Mouse (Mus musculus) liver, embryonic 11.5 days (tissue): ENCODE measurements around the gene Adcy9. TPM values are rescaled to one million over a fixed set of nuclear protein-coding genes. Genes with fewer than 3 reads are reported as not detected.

ENCODE experiments used
- ATAC-seq: fragments of 200-750 bp; cut with Nextera tagmentation; replicated peaks from 2 replicates; pipeline ENCODE4 v1.8.0; 2017; ENCODE audit warnings: moderate number of reproducible peaks, mild to moderate bottlenecking, moderate TSS enrichment, moderate library complexity; ENCODE audit not compliant: low FRiP score
- DNase-seq: peaks from one replicate; pipeline ENCODE4 v3.0.0-alpha.2; 2017; ENCODE audit warnings: low spot score
- H3K27ac ChIP-seq: fragments of 300-500 bp; sonication (generic); 2 replicates; pipeline ENCODE4 v1.5.1; 2014; ENCODE audit warnings: mild to moderate bottlenecking, low read depth, low read length, control low read depth
- H3K27me3 ChIP-seq: fragments of 300-500 bp; sonication (generic); replicated peaks from 2 replicates; pipeline ENCODE4 v1.6.1; 2014; ENCODE audit warnings: low read length, mixed read lengths; ENCODE audit not compliant: control insufficient read depth, insufficient read depth
- H3K36me3 ChIP-seq: fragments of 300-500 bp; sonication (generic); 2 replicates; pipeline ENCODE4 v1.6.1; 2014; ENCODE audit warnings: mild to moderate bottlenecking, low read length, moderate library complexity, mixed read lengths; ENCODE audit not compliant: control insufficient read depth, insufficient read depth
- H3K4me1 ChIP-seq: fragments of 300-500 bp; sonication (generic); replicated peaks from 2 replicates; pipeline ENCODE4 v1.6.1; 2014; ENCODE audit warnings: low read length, mixed read lengths; ENCODE audit not compliant: control insufficient read depth, insufficient read depth
- H3K4me2 ChIP-seq: fragments of 300-500 bp; sonication (generic); 2 replicates; pipeline ENCODE4 v1.6.1; 2014; ENCODE audit warnings: mild to moderate bottlenecking, control low read depth, moderate library complexity
- H3K4me3 ChIP-seq: fragments of 300-500 bp; sonication (generic); 2 replicates; pipeline ENCODE4 v1.5.1; 2014; ENCODE audit warnings: low read depth, low read length, control low read depth
- H3K9ac ChIP-seq: fragments of 300-500 bp; sonication (generic); 2 replicates; pipeline ENCODE4 v1.6.1; 2014; ENCODE audit warnings: low read depth, low read length, control low read depth
- H3K9me3 ChIP-seq: fragments of 300-500 bp; sonication (generic); 2 replicates; pipeline ENCODE4 v1.6.1; 2016; ENCODE audit warnings: low read length, inconsistent platforms, mixed read lengths; ENCODE audit not compliant: control insufficient read depth
- WGBS: fragments of 180-500 bp; shearing (Covaris S2); extraction: QIAGEN DNeasy Blood & Tissue Kit; methylation state at CpG from one replicate; pipeline ENCODE4 v1.1.7; 2014; 5-methylcytosine and 5-hydroxymethylcytosine counted together
- polyA plus RNA-seq: library from polyadenylated mRNA; unstranded; fragments of >200 nt; fragmentation: Nextera tagmentation; extraction: Ambion mirVana; gene quantifications from 2 replicates; pipeline ENCODE4 v1.2.1, GENCODE M21; 2014

Adcy9 gene
- polyA plus RNA-seq, 1 experiment from 2014 or later: 1.6 TPM

GRCm38 (mm10) chr16:4401109-4401508 is 19.2 kb downstream of the Adcy9 start:
- no peaks in the 10 kb centered on the region for H3K36me3 ChIP-seq
- H3K4me3 ChIP-seq: no peak overlapping the region
- H3K9me3 ChIP-seq: no peaks in the 10 kb centered on the region
- no peak for ATAC-seq
- no peaks in the 10 kb centered on the region for H3K27me3 ChIP-seq
- peaks cover 13% of the 10 kb centered on the region; the same call in 1 of the 2 replicates for H3K4me1 ChIP-seq
- H3K27ac ChIP-seq: no peak overlapping the region
- DNase-seq: no peak
- H3K9ac ChIP-seq: no peak overlapping the region
- no peak overlapping the region for H3K4me2 ChIP-seq
- WGBS: 58% methylated on average over 1 of the region's 1 CpGs

- Histone ChIP-seq H3K27ac (no peak overlapping the region), H3K9ac (no peak overlapping the region), H3K27me3 (no peaks in the 10 kb centered on the region), H3K9me3 (no peaks in the 10 kb centered on the region), H3K4me1 (peaks cover 6% of the 10 kb centered on the region; the same call in 1 of the 2 replicates), H3K4me2 (no peak overlapping the region), H3K4me3 (no peak overlapping the region), H3K36me3 (no peaks in the 10 kb centered on the region)
- DNase-seq: no peak
- WGBS: 81% methylated on average over 5 of the region's 5 CpGs
- ATAC-seq: no peak
Observed at GRCm38 (mm10) chr16:4399471-4400223, 20.7 kb downstream of the Adcy9 start.

- Histone ChIP-seq H3K36me3 (no peaks in the 10 kb centered on the region), H3K9ac (no peak overlapping the region), H3K27ac (no peak overlapping the region), H3K4me1 (peaks cover 6% of the 10 kb centered on the region; the same call in 1 of the 2 replicates), H3K9me3 (no peaks in the 10 kb centered on the region), H3K4me3 (no peak overlapping the region), H3K4me2 (no peak overlapping the region), H3K27me3 (no peaks in the 10 kb centered on the region)
- ATAC-seq (no peak), DNase-seq (no peak)
- WGBS: 55% methylated on average over 2 of the region's 2 CpGs
Observed at GRCm38 (mm10) chr16:4398782-4399181, 21.5 kb downstream of the Adcy9 start.

GRCm38 (mm10) chr16:4397636-4398035 is 22.7 kb downstream of the Adcy9 start:
- H3K4me2 ChIP-seq: no peak overlapping the region
- no peaks in the 10 kb centered on the region for H3K36me3 ChIP-seq
- no peak overlapping the region for H3K4me3 ChIP-seq
- no peak overlapping the region for H3K9ac ChIP-seq
- peaks cover 6% of the 10 kb centered on the region; the same call in 1 of the 2 replicates for H3K4me1 ChIP-seq
- H3K9me3 ChIP-seq: no peaks in the 10 kb centered on the region
- DNase-seq (no peak), ATAC-seq (no peak)
- no peaks in the 10 kb centered on the region for H3K27me3 ChIP-seq
- 66% methylated on average over 7 of the region's 7 CpGs for WGBS
- H3K27ac ChIP-seq: no peak overlapping the region

GRCm38 (mm10) chr16:4395687-4396341 is 24.5 kb downstream of the Adcy9 start:
- 77% methylated on average over 10 of the region's 10 CpGs for WGBS
- H3K9me3 ChIP-seq: no peaks in the 10 kb centered on the region

GRCm38 (mm10) chr16:4394991-4395590 is 25.2 kb downstream of the Adcy9 start:
- Histone ChIP-seq H3K36me3 (no peaks in the 10 kb centered on the region), H3K9me3 (no peaks in the 10 kb centered on the region), H3K9ac (no peak overlapping the region), H3K4me2 (no peak overlapping the region), H3K4me1 (peaks cover 6% of the 10 kb centered on the region; the same call in 1 of the 2 replicates), H3K4me3 (no peak overlapping the region), H3K27me3 (no peaks in the 10 kb centered on the region), H3K27ac (no peak overlapping the region)
- no peak for ATAC-seq
- 86% methylated on average over 4 of the region's 4 CpGs for WGBS
- no peak for DNase-seq

More at GRCm38 (mm10) chr16:4395687-4396341, 24.5 kb downstream of the Adcy9 start:
- Histone ChIP-seq H3K4me1 (peaks cover 6% of the 10 kb centered on the region; the same call in 1 of the 2 replicates), H3K27ac (no peak overlapping the region), H3K9ac (no peak overlapping the region), H3K27me3 (no peaks in the 10 kb centered on the region), H3K4me3 (no peak overlapping the region), H3K36me3 (no peaks in the 10 kb centered on the region), H3K4me2 (no peak overlapping the region)
- ATAC-seq: no peak
- DNase-seq: no peak

GRCm38 (mm10) chr16:4383473-4384038 is 36.7 kb downstream of the Adcy9 start:
- Histone ChIP-seq H3K9ac (no peak overlapping the region), H3K36me3 (no peaks in the 10 kb centered on the region), H3K4me1 (no peaks in the 10 kb centered on the region), H3K27me3 (no peaks in the 10 kb centered on the region), H3K4me3 (no peak overlapping the region), H3K27ac (no peak overlapping the region), H3K9me3 (no peaks in the 10 kb centered on the region), H3K4me2 (no peak overlapping the region)
- DNase-seq (no peak), ATAC-seq (no peak)
- whole genome bisulfite sequencing: 71% methylated on average over 4 of the region's 4 CpGs

GRCm38 (mm10) chr16:4382406-4382805 is 37.9 kb downstream of the Adcy9 start:
- no peaks in the 10 kb centered on the region for H3K4me1 ChIP-seq
- H3K4me3 ChIP-seq: no peak overlapping the region
- H3K27me3 ChIP-seq: no peaks in the 10 kb centered on the region
- H3K9ac ChIP-seq: no peak overlapping the region
- ATAC-seq (no peak), DNase-seq (no peak)
- H3K36me3 ChIP-seq: no peaks in the 10 kb centered on the region
- H3K4me2 ChIP-seq: no peak overlapping the region
- 92% methylated on average over 3 of the region's 3 CpGs for WGBS
- H3K9me3 ChIP-seq: no peaks in the 10 kb centered on the region
- no peak overlapping the region for H3K27ac ChIP-seq
